Mouse (Mus musculus) B cell, adult 2 months (primary cell): Measurements from ENCODE around the gene Prkar1a.

ENCODE experiments used
- DNase-seq, 2 experiments: peaks; one replicate each; pipeline ENCODE4 v3.0.0; 2022

The Prkar1a gene

GRCm38 (mm10) chr11:109707442-109707841, 58.2 kb downstream of the Prkar1a start:
- no peak for DNase-seq

DNA sequence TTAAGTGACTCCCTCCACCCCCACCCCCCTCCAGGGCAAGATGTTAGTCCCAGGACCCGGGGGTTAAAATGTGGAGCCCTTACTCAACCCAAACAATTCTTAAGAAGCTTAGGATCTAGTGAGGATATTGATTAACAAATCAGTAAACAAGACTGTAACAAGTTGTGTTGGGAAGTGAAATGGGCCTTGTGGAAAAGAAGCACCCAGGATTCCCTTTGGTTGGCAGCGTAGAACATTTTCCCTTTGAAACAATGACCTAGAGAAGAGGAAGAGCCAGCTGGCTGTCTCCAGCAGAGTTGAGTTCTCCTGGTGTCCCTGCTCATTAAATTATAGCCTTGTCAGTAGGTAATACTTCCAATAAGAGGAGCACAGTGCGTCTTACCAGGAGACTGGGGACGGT, 59.6 kb downstream of the Prkar1a start:
- no peak for DNase-seq

DNA sequence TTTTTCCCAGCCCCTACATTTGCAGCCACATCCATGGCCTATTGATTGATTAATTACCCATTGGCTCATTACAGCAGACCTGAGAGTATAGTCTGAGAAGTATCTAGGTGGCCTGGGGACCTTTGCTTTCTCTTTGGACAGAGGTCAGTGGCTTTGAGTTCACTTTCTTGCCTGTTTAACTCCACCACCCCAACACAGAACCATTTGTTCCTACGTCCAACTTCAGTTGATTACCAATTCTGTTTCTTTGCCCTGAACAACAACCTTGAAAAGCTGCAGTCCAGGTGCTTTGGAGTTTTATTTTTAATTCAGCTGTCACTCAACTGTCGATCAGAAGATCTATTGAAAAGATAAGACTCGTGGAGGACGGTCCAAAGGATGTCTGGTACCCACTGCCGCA, 60.3 kb downstream of the Prkar1a start:
- no peak for DNase-seq

DNA sequence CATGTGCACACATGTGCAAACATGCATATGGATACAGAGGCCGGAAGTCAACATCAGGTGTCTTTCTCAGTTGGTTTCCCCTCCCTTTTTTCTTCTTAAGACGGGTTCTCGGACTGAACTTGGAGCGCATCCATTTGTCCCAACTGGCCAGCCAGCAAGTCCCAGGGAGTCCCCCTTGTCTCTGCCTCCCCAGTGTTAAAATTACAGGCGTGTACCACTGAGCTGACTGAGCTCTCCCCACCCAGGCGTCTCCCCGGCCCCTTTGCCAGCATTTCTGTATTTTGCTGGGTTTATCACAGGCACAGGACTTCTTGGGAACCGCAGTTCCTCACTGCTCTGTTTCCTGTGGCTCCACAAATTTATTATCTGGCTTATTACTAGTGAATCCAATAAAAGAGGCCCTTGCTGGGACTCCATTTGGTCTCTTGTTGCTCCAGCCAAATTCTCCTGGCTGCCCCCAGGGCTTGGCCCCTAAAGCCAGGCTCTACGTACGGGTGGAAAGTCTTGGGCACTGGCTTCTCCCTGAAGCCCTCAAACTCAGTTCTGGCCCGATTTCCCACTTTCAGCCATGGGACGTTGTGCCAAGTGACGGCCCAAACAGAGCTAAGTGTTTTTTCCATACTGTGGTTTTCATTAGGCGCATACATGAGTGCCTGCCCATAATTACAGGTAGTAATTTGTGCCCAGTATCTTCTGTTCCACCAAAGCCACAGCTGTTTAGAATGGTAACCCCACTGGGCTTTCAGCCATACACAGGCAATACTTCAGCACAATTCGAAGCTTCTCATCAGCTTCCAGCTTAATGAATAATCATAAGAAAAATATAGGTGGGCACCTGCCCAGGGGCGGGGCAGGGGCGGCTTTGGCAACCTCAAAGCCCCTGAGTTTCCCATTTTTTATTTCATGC, 65.4 kb downstream of the Prkar1a start:
- DNase-seq: no peak

- no peak for DNase-seq
Measured at GRCm38 (mm10) chr11:109715311-109715781, 66.1 kb downstream of the Prkar1a start.

GRCm38 (mm10) chr11:109716981-109717380, 67.8 kb downstream of the Prkar1a start:
- no peak for DNase-seq

GRCm38 (mm10) chr11:109717448-109717847, 68.2 kb downstream of the Prkar1a start:
- no peak for DNase-seq

DNA sequence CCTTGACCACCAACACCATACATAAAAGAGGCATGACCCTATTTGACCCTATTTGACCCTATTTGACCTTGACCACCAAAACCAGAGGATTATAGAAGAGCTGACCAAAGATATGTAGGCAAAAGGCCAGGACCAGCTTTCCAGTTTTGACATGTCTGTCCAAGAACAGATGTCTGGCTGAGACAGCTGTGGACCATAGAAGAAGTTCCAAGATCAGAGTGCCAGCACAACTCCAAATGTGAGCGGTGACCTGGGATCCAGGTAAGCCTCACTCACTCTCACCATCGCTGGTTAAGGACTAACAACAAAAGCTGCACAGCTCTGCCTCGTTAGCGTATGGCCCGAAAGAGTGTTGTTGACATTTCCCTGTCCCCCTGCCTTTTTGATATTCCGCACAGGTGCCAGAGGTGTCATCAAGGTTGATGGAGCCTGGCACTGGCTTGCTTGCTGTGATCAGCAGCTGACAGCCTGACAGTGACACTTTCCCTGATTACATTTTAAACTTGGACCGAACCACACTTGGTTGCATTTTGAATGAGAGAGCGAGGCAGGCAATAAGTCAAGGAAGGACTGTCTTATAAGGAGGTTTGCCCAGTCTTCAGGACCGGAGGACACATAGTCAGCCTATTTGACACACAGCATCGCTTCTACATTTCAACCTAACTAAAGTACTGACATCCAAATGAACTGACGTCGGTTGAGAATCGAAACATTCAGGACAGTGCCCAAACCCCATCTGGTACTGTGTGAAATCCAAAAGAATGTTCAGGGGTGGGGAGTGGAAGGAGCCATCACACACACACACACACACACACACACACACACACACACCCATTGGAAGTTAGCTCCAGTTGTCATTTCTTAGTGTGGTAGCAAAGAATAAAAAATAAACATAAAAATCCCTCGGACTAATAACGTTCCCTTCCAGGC, 69.0 kb downstream of the Prkar1a start:
- DNase-seq: no peak
